Mouse (Mus musculus): ENCODE measurements around the gene Ppp6r2. TPM values are rescaled to one million over a fixed set of nuclear protein-coding genes. Genes with fewer than 3 reads are reported as not detected.

Ppp6r2 gene
- polyA plus RNA-seq, 1 experiment from 2014 or later: 24.5 TPM

GRCm38 (mm10) chr15:89213517-89213916 lies 2.2 kb downstream of the Ppp6r2 start:
- no peak overlapping the region for H3K27ac ChIP-seq
- 89% methylated on average over 3 of the region's 3 CpGs for WGBS
- H3K9me3 ChIP-seq: no peaks in the 10 kb centered on the region
- H3K27me3 ChIP-seq: no peaks in the 10 kb centered on the region
- no peak overlapping the region for H3K4me2 ChIP-seq
- H3K9ac ChIP-seq: no peak overlapping the region
- peaks cover 7% of the 10 kb centered on the region for H3K36me3 ChIP-seq
- peaks cover 14% of the 10 kb centered on the region for H3K4me1 ChIP-seq
- H3K4me3 ChIP-seq: no peak overlapping the region
- ATAC-seq (ENCODE audit: borderline replicate concordance, extremely low read depth, low FRiP score, low TSS enrichment): no peak

DNA sequence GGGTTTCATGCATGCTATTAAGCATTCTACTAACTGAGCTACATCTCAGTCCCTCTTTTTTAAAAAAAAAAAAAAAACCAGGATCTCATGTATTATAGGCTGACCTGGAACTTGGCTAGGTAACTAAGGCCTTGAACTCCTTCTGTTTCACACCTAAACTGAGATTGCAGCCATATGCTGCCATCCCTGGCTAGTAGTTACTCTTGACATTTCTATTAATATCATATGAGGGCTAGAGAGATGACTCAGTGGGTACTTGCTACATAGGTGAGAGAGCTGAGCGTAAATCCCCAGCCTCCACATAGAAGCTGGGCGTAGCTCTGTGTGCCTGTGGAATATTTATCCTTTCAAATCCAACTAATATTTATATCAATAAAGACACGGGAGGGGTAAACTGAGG lies 3.6 kb downstream of the Ppp6r2 start:
- ATAC-seq (ENCODE audit: borderline replicate concordance, extremely low read depth, low FRiP score, low TSS enrichment): no peak
- no peak overlapping the region for H3K9ac ChIP-seq
- no peak overlapping the region for H3K27ac ChIP-seq
- H3K9me3 ChIP-seq: no peaks in the 10 kb centered on the region
- H3K4me2 ChIP-seq: no peak overlapping the region
- WGBS: 90% methylated on average over 3 of the region's 3 CpGs
- H3K4me3 ChIP-seq: no peak overlapping the region
- H3K27me3 ChIP-seq: no peaks in the 10 kb centered on the region
- peaks cover 7% of the 10 kb centered on the region for H3K36me3 ChIP-seq
- peaks cover 12% of the 10 kb centered on the region for H3K4me1 ChIP-seq

DNA sequence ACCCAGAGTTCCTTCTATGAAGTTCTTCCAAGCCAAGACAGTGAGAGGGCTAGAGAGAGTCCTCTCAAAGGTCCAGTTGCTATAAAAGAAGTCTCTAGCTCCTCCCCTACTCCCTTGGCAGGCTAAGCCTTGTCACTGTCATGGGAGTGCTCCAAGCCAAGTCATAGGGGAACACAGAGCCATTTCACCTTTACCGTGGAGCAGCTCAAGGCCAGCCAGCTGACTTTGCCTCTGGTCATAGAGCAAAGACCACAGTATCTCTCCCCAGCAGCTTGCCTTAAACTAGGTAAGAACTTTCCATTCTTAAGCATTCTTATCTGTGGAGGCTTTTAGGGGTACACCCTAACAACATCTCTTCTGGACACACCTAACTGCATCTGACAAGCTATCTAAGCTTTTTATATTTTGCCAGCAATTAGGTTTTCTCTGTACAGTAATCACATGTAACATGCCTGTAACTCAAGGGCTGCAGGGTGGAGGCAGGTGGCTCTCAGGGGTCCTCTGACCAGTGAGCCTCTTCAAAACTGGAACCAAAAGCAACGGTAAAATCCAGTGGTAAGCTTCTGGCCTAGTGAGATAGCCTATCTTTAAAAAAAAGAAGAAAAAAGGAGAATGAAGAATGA lies 4.4 kb downstream of the Ppp6r2 start:
- Histone ChIP-seq H3K36me3 (peaks cover 7% of the 10 kb centered on the region), H3K4me1 (peaks cover 11% of the 10 kb centered on the region), H3K4me2 (no peak overlapping the region), H3K9me3 (no peaks in the 10 kb centered on the region), H3K9ac (no peak overlapping the region), H3K27ac (no peak overlapping the region), H3K27me3 (no peaks in the 10 kb centered on the region), H3K4me3 (no peak overlapping the region)
- WGBS: 81% methylated on average over 2 of the region's 2 CpGs
- ATAC-seq (ENCODE audit: borderline replicate concordance, extremely low read depth, low FRiP score, low TSS enrichment): no peak

- H3K9me3 ChIP-seq: no peaks in the 10 kb centered on the region
- H3K4me3 ChIP-seq: no peak overlapping the region
- H3K4me2 ChIP-seq: no peak overlapping the region
- no peak overlapping the region for H3K9ac ChIP-seq
- no peaks in the 10 kb centered on the region for H3K4me1 ChIP-seq
- ATAC-seq (ENCODE audit: borderline replicate concordance, extremely low read depth, low FRiP score, low TSS enrichment): no peak
- WGBS: 43% methylated on average over 2 of the region's 2 CpGs
- H3K36me3 ChIP-seq: peaks cover 4% of the 10 kb centered on the region; the same call in 1 of the 2 replicates
- H3K27me3 ChIP-seq: no peaks in the 10 kb centered on the region
- H3K27ac ChIP-seq: no peak overlapping the region
Observed at GRCm38 (mm10) chr15:89233586-89233985, 22.2 kb downstream of the Ppp6r2 start.

GRCm38 (mm10) chr15:89234052-89234451 lies 22.7 kb downstream of the Ppp6r2 start:
- no peaks in the 10 kb centered on the region for H3K4me1 ChIP-seq
- H3K27me3 ChIP-seq: no peaks in the 10 kb centered on the region
- H3K9ac ChIP-seq: no peak overlapping the region
- H3K4me3 ChIP-seq: no peak overlapping the region
- H3K9me3 ChIP-seq: no peaks in the 10 kb centered on the region
- H3K36me3 ChIP-seq: peaks cover 4% of the 10 kb centered on the region; the same call in 1 of the 2 replicates
- 83% methylated on average over 4 of the region's 4 CpGs for WGBS
- no peak overlapping the region for H3K4me2 ChIP-seq
- no peak overlapping the region for H3K27ac ChIP-seq
- ATAC-seq (ENCODE audit: borderline replicate concordance, extremely low read depth, low FRiP score, low TSS enrichment): no peak

DNA sequence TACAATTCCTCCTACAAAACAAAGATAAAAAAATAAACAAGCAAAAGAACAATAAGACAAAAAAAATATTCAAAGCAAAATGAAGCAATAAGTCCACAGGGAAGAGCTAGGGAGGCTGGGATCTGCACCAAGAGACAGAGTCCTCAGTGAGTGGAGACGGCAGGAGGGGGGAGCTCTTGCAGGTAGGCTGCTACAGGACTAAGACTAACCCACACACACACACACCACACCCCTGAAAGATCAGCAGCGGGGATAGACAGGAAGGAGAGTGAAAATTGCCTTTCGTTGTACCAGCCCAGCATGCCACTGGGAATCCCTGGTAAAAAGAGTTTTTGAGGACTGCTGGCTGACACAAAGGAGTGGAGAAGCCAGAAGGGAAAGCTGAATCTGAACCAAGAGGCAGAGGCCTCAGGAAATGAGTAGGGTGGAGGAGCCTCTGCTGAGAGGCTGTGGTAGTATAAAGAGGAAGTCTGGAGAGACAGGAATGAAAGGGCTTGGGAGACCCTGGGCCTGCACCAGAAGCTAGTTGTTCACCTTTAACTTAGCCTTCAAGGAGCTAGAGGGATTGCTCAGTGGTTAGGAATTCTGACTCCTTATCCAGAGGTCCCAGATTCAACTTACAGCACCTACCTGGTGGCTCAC lies 28.5 kb downstream of the Ppp6r2 start:
- no peak overlapping the region for H3K9ac ChIP-seq

GRCm38 (mm10) chr15:89241025-89241424 lies 29.7 kb downstream of the Ppp6r2 start:
- H3K9ac ChIP-seq: no peak overlapping the region
- WGBS: 70% methylated on average over 2 of the region's 2 CpGs
- H3K9me3 ChIP-seq: no peaks in the 10 kb centered on the region
- peaks cover 10% of the 10 kb centered on the region; the same call in 1 of the 2 replicates for H3K36me3 ChIP-seq
- no peak overlapping the region for H3K27ac ChIP-seq
- H3K4me3 ChIP-seq: no peak overlapping the region
- no peak overlapping the region for H3K4me2 ChIP-seq
- no peaks in the 10 kb centered on the region for H3K27me3 ChIP-seq
- ATAC-seq (ENCODE audit: borderline replicate concordance, extremely low read depth, low FRiP score, low TSS enrichment): no peak
- no peaks in the 10 kb centered on the region for H3K4me1 ChIP-seq

More for the DNA sequence above, 28.5 kb downstream of the Ppp6r2 start:
- no peaks in the 10 kb centered on the region for H3K9me3 ChIP-seq
- H3K4me2 ChIP-seq: no peak overlapping the region
- no peaks in the 10 kb centered on the region for H3K27me3 ChIP-seq
- no peak overlapping the region for H3K27ac ChIP-seq
- ATAC-seq (ENCODE audit: borderline replicate concordance, extremely low read depth, low FRiP score, low TSS enrichment): no peak
- peaks cover 10% of the 10 kb centered on the region; the same call in 1 of the 2 replicates for H3K36me3 ChIP-seq
- no peak overlapping the region for H3K4me3 ChIP-seq
- WGBS: 52% methylated on average over 3 of the region's 3 CpGs
- no peaks in the 10 kb centered on the region for H3K4me1 ChIP-seq

- Histone ChIP-seq H3K9ac (no peak overlapping the region), H3K4me3 (no peak overlapping the region), H3K36me3 (peaks cover 17% of the 10 kb centered on the region; the same call in 1 of the 2 replicates), H3K27ac (no peak overlapping the region), H3K4me1 (no peaks in the 10 kb centered on the region), H3K4me2 (no peak overlapping the region), H3K9me3 (no peaks in the 10 kb centered on the region), H3K27me3 (no peaks in the 10 kb centered on the region)
- WGBS: 81% methylated on average over 6 of the region's 6 CpGs
- no peak for ATAC-seq (ENCODE audit: borderline replicate concordance, extremely low read depth, low FRiP score, low TSS enrichment)
Observed at GRCm38 (mm10) chr15:89249063-89249462, 37.7 kb downstream of the Ppp6r2 start.

GRCm38 (mm10) chr15:89255330-89255729 lies 44.0 kb downstream of the Ppp6r2 start:
- Histone ChIP-seq H3K4me3 (no peak overlapping the region), H3K27me3 (no peaks in the 10 kb centered on the region), H3K4me2 (no peak overlapping the region), H3K9ac (no peak overlapping the region), H3K27ac (no peak overlapping the region), H3K36me3 (peaks cover 28% of the 10 kb centered on the region), H3K4me1 (no peaks in the 10 kb centered on the region), H3K9me3 (no peaks in the 10 kb centered on the region)
- ATAC-seq (ENCODE audit: borderline replicate concordance, extremely low read depth, low FRiP score, low TSS enrichment): no peak
- WGBS: 92% methylated on average over 4 of the region's 4 CpGs

- Histone ChIP-seq H3K4me1 (no peaks in the 10 kb centered on the region), H3K4me3 (no peak overlapping the region), H3K36me3 (peaks cover 24% of the 10 kb centered on the region), H3K27ac (no peak overlapping the region), H3K4me2 (no peak overlapping the region), H3K9ac (no peak overlapping the region), H3K27me3 (no peaks in the 10 kb centered on the region), H3K9me3 (no peaks in the 10 kb centered on the region)
- WGBS: 85% methylated on average over 5 of the region's 5 CpGs
- ATAC-seq (ENCODE audit: borderline replicate concordance, extremely low read depth, low FRiP score, low TSS enrichment): no peak
Observed at GRCm38 (mm10) chr15:89258997-89259396, 47.6 kb downstream of the Ppp6r2 start.

- no peak overlapping the region for H3K4me3 ChIP-seq
- H3K9ac ChIP-seq: no peak overlapping the region
- H3K27ac ChIP-seq: no peak overlapping the region
- H3K36me3 ChIP-seq: peaks cover 19% of the 10 kb centered on the region
- H3K4me1 ChIP-seq: no peaks in the 10 kb centered on the region
- WGBS: 63% methylated on average over 5 of the region's 5 CpGs
- no peaks in the 10 kb centered on the region for H3K9me3 ChIP-seq
- no peak overlapping the region for H3K4me2 ChIP-seq
- no peaks in the 10 kb centered on the region for H3K27me3 ChIP-seq
- no peak for ATAC-seq (ENCODE audit: borderline replicate concordance, extremely low read depth, low FRiP score, low TSS enrichment)
Observed at GRCm38 (mm10) chr15:89264485-89264884, 53.1 kb downstream of the Ppp6r2 start.

- H3K27me3 ChIP-seq: no peaks in the 10 kb centered on the region
- ATAC-seq (ENCODE audit: borderline replicate concordance, extremely low read depth, low FRiP score, low TSS enrichment): no peak
- no peaks in the 10 kb centered on the region for H3K9me3 ChIP-seq
- H3K9ac ChIP-seq: no peak overlapping the region
- H3K4me2 ChIP-seq: no peak overlapping the region
- H3K4me3 ChIP-seq: no peak overlapping the region
- H3K4me1 ChIP-seq: no peaks in the 10 kb centered on the region
- 81% methylated on average over 3 of the region's 3 CpGs for WGBS
- no peak overlapping the region for H3K27ac ChIP-seq
- peaks cover 36% of the 10 kb centered on the region for H3K36me3 ChIP-seq
Observed at GRCm38 (mm10) chr15:89275497-89275896, 64.1 kb downstream of the Ppp6r2 start.
